Comparison of ENCODE assay signal across 8 mouse cellular contexts in genomic region chr19:21037448-21038077, GRCm38 (mm10).
A peak's percentile ranks its signal among the peaks of the same experiment; 100 is the strongest.
DNase-seq lines count a peak whose midpoint lies in the region; ATAC-seq and TF ChIP-seq lines count a peak whose summit lies in the region.

No protein-coding gene starts in this region.

- H3K36me3 ChIP-seq in hindbrain, postnatal 0 days (ENCODE audit: insufficient read depth, low read length): no peaks in the 10 kb centered on the region
- no peaks in the 10 kb centered on the region for H3K36me3 ChIP-seq in neural tube, embryonic 14.5 days (ENCODE audit: control insufficient read depth, insufficient read depth, low read length)

- peak; percentile 66 for ATAC-seq in hindbrain, postnatal 0 days
- peak; percentile 75; the same call in 1 of the 2 replicates for ATAC-seq in neural tube, embryonic 14.5 days (ENCODE audit: low read depth)

- no peak overlapping the region for H3K4me3 ChIP-seq in hindbrain, postnatal 0 days (ENCODE audit: low read length)
- H3K4me3 ChIP-seq in neural tube, embryonic 14.5 days (ENCODE audit: low read depth, low read length): no peak overlapping the region

- no peak overlapping the region for H3K9ac ChIP-seq in hindbrain, postnatal 0 days (replicated peaks; ENCODE audit: low read length)
- no peak overlapping the region for H3K9ac ChIP-seq in neural tube, embryonic 14.5 days (replicated peaks; ENCODE audit: low read depth, low read length)

- H3K27ac ChIP-seq in hindbrain, postnatal 0 days: no peak overlapping the region
- H3K27ac ChIP-seq in neural tube, embryonic 14.5 days (ENCODE audit: low read depth, low read length): no peak overlapping the region

- H3K4me2 ChIP-seq in hindbrain, postnatal 0 days (ENCODE audit: low read depth, low read length): no peak overlapping the region
- H3K4me2 ChIP-seq in neural tube, embryonic 14.5 days (ENCODE audit: low read depth, low read length): no peak overlapping the region

- WGBS in hindbrain, postnatal 0 days: 42% methylated on average over 10 of the region's 10 CpGs
- 37% methylated on average over 10 of the region's 10 CpGs for WGBS in neural tube, embryonic 14.5 days

- peak; percentile 81 for TF ChIP-seq CTCF in hindbrain, postnatal 0 days (IDR thresholded peaks at IDR 0.05; ENCODE audit: low read depth)

- peak; percentile 44 to 52 for DNase-seq in left cerebral cortex, postnatal 14 days (ENCODE audit: low spot score in 2 of 2)
- DNase-seq in left cerebral cortex, adult 11 months (ENCODE audit: low spot score): no peak
- peak; percentile 46 for DNase-seq in Muller cell, postnatal 12 days (ENCODE audit: inconsistent ontology term)
- DNase-seq in embryo, embryonic 11 days: peak; percentile 80
- peak; percentile 90 for DNase-seq in hindbrain, postnatal 0 days (ENCODE audit: low spot score)
- DNase-seq in lung, adult 18-20 months: peak; percentile 16 to 50
- DNase-seq in gastrocnemius, postnatal 14 days: no peak

- H3K9me3 ChIP-seq in hindbrain, postnatal 0 days (ENCODE audit: low read length): no peaks in the 10 kb centered on the region
- H3K9me3 ChIP-seq in neural tube, embryonic 14.5 days (ENCODE audit: control insufficient read depth, low read length): no peaks in the 10 kb centered on the region

- intact Hi-C loops in left cerebral cortex, postnatal 14 days (cut with DNase I): loop anchor here (5.0 to 10.0 kb wide), 3 partner anchors 235 to 525 kb away; partner anchors contain the start of gene Zfand5
- intact Hi-C loops in gastrocnemius, postnatal 14 days (cut with DNase I; ENCODE audit: low total_unique reads): loop anchor here (10.0 kb wide), 2 partner anchors 227 to 337 kb away; no protein-coding TSS in a partner anchor

- H3K27me3 ChIP-seq in hindbrain, postnatal 0 days (ENCODE audit: insufficient read depth, low read length): no peaks in the 10 kb centered on the region
- no peaks in the 10 kb centered on the region for H3K27me3 ChIP-seq in neural tube, embryonic 14.5 days (ENCODE audit: control insufficient read depth, insufficient read depth, low read length)

- H3K4me1 ChIP-seq in hindbrain, postnatal 0 days (ENCODE audit: insufficient read depth, low read length): 0 out of 2 replicates have a peak, but pooled peaks cover 3% of the 10 kb centered on the region
- H3K4me1 ChIP-seq in neural tube, embryonic 14.5 days (ENCODE audit: control insufficient read depth, insufficient read depth, low read length): 0 out of 2 replicates have a peak, but pooled peaks cover 3% of the 10 kb centered on the region

Comparison
In these comparisons a context has a peak if more than half of its experiments do, and no peak if none do; other contexts are left out.
1. DNase-seq: peak in left cerebral cortex, postnatal 14 days (2 of 2), Muller cell, postnatal 12 days (single experiment), embryo, embryonic 11 days (single experiment), hindbrain, postnatal 0 days (single experiment) and lung, adult 18-20 months (2 of 2); none in left cerebral cortex, adult 11 months (single experiment) and gastrocnemius, postnatal 14 days (single experiment).